Mouse (Mus musculus) thymus, postnatal 0 days (tissue): ENCODE measurements around the gene Fam160a1. TPM values are rescaled to one million over a fixed set of nuclear protein-coding genes. Genes with fewer than 3 reads are reported as not detected.

Source experiments
- DNase-seq: peaks from one replicate; pipeline ENCODE4 v3.0.0-alpha.2; 2015; ENCODE audit warnings: low spot score
- polyA plus RNA-seq: library from polyadenylated mRNA; unstranded; fragments of >200 nt; fragmentation: Nextera tagmentation; extraction: Ambion mirVana; gene quantifications from 2 replicates; pipeline ENCODE4 v1.2.1, GENCODE M21; 2015

The Fam160a1 gene
- polyA plus RNA-seq, 1 experiment from 2014 or later: 2.3 TPM

DNA sequence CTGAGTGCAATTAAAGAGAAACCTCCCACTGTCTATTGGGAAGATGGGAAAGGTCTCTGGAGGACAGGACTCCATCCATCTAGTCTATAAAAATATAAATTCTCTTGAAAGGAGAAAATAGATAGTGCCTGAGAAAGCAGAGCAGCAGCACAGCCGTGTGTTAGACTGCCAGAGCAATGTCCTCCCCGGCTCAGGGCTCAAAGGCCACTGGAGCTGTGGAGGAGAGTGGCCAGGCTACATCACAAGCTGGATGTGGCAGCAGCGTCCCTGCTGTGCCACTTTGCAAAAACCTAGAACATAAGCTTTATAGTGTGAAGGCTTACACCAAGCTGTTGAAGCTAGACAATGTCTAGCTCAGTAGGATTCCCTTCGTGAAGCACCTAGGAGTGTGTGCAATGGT, 67.7 kb downstream of the Fam160a1 start:
- no peak for DNase-seq

DNA sequence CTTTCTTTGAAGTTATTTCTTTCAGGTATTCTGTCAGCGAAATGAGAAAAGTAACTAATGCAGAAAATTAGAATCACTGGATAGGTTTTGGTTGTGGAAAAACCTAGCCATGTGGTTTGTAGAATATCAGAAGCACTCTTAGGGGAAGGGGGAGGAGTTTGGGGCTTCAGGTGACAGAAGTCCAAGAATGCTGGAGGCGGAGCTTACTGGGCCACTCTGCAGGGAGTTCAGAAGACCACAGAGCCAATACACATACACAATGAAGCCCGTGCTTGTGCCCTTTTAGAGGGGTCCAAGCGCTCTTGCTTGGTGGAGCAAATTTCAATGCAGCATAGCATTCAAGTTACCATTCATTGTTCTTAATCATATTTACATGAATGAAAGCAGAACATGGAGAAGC, 68.2 kb downstream of the Fam160a1 start:
- DNase-seq: no peak

GRCm38 (mm10) chr3:85746116-85746515, 71.0 kb downstream of the Fam160a1 start:
- DNase-seq: no peak

DNA sequence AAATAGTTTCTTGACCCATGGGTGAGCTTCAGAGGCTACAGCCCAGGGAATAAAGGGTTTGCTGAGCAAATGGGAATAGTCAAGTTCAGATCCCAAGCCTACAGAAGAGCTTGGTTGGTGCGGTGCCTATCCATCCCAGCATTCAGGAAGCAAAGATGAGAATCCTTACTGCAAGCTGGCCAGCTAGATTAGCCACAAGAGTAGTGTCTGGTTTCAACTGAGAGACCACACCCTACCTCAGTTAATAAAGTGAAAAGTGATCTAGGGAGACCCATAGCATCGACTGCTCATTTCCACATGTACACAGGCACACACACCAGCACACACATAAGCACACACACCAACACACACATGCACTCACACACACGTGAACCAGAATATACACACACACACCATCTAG, 75.3 kb downstream of the Fam160a1 start:
- no peak for DNase-seq

GRCm38 (mm10) chr3:85738591-85738990, 78.5 kb downstream of the Fam160a1 start:
- no peak for DNase-seq

DNA sequence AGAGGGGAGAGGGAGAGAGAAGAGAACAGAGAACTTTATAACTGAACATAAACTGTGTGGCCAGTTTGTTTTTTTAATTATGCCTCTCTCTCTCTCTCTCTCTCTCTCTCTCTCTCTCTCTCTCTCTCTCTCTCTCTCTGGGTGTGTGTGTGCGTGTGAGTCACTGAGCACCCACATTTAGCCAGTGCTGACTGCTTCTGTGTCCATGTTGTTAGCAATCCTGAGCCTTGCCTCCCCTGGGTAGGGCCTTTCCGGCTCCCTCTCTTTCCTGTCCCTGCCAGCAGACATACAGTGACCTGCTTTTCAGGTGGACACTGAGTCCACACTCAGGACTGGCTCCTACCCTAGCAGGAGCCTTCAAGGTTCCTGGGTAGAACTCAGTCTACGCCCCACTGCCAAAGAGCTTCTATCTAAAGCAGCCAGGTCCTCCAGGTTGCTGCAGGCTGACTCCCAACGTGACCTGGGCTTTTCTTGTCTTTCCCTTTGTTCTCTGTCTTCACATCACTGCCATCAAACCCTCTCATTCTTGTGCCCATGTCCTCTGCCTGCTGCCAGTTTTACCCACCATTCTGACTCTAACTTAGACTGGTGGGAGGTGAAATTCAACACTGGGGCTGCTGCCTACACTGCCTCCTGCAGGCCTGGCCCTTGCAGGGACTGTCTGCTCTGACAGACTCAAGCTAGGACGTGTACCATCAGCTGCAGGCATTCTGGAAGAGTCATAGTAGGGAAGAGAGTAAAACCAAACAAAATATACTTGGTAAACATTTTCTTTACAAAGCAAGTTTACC, 83.0 kb downstream of the Fam160a1 start:
- no peak for DNase-seq

DNA sequence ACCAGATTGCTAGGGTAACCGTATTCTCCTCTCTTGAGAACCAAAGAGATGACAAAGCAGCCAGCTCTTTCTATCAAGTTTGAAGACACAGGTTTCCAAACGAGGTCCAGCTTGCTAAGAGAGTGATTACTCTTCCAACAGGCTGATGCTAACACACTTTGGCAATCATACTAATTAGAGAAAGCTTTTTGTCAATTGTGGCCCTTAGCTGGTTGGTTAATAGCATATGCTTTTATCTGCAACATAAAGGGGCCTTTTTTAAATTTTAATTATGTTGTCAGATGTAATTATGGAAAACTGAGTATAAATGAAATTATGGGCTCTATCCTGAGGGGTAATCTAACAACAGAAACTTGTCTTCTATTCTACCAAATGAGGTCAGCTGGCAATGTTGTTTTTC, 89.9 kb downstream of the Fam160a1 start:
- no peak for DNase-seq

DNA sequence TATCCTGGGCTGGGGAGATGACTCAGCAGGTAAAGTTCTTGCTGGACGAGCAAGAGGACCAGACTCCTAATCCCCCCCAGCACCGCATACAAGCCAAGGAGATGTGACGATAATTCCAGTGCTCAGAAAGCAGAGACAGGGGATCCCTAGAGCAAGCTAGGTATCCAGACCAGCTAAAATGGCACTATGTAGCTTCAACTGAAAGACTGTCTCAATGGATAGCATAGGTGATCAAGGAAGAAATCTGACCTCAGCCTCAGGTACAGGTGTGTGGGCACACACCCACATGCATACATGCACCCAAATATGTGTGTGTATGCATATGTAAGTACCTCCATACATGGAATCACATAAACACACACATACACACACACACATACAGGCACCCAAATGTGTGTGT, 91.1 kb downstream of the Fam160a1 start:
- no peak for DNase-seq

GRCm38 (mm10) chr3:85725110-85725509, 92.0 kb downstream of the Fam160a1 start:
- no peak for DNase-seq

DNA sequence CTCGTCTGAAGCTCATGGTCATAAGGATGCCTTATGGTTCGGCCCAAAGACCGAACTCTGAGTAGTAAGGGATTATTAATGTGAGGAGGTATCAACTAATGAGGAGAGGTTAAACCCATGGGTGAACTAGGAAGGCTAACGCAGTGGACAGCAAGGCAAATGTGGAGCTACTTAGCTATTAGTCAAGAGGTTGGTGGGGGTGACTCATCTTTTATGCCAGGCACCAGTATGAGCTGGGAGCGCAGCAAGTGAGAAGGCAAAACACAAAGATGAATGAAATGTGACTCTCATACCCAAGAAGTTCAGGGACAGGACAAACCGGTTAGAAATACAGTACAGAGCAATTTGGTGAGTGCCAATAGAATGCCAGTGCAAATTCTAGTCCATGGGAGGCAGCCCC, 94.5 kb downstream of the Fam160a1 start:
- no peak for DNase-seq

- no peak for DNase-seq
Observed at GRCm38 (mm10) chr3:85715764-85716297, 101.3 kb downstream of the Fam160a1 start.

- peak; percentile 7 for DNase-seq
Observed at GRCm38 (mm10) chr3:85713936-85714709, 103.0 kb downstream of the Fam160a1 start.

GRCm38 (mm10) chr3:85710695-85711094, 106.4 kb downstream of the Fam160a1 start:
- no peak for DNase-seq

DNA sequence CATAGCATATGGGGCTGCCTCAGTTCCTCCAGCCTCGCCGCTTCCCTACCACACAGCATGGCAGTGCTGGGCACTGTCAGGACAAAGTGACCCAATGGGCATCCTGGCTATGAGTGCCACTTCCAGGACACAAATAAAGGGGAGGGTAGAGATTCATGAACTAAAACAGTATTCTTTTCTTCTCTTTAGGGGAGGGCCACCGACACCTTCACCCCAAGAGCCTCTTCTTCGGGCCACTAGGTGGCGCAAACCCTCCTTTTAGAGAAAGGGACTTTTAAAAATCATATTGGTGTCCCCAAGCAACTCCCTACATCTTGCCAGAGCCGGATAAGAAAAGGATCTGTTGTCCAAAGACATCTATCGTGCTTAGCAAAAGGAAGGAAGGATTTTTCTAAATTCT, 109.7 kb downstream of the Fam160a1 start:
- peak; percentile 38 for DNase-seq

- DNase-seq: no peak
Observed at GRCm38 (mm10) chr3:85703141-85703882, 113.8 kb downstream of the Fam160a1 start.

DNA sequence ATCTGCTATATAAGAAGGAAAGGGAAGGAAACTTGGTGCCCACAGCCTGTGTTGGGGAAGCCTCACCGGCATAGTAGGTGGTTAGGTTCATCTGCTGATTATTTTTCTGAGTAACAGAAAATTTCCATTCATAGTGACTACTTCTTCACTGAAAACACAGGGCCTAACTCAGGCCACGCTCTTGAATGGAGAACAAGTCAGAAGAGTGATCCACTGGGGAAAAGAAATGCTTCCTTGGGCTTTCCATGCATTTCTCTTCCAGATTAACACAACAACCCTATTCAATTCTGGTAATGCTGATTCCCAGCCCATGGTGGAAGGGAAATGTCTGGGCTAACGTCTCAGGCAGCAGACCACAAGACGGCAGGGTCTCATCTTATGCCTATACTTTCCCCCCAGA, 118.6 kb downstream of the Fam160a1 start:
- no peak for DNase-seq

DNA sequence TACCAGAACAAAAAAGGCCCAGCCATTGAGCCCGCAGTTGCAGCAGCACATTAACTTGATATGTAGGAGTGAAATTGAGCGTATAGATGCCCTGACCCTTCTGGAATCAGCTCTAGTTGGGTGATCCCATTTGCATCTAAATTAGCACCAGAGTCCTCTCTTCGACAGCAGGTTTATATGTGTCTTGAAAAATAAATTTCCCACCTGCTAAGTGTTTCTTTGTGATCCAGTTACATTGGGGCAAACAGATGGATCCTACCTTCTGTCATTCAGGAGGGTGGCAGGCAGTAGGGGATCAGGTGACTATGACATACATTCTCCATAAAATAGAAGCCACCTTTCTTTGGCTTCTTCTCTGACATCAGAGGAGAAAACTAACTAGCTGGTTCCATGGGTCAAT, 122.0 kb downstream of the Fam160a1 start:
- DNase-seq: no peak

DNA sequence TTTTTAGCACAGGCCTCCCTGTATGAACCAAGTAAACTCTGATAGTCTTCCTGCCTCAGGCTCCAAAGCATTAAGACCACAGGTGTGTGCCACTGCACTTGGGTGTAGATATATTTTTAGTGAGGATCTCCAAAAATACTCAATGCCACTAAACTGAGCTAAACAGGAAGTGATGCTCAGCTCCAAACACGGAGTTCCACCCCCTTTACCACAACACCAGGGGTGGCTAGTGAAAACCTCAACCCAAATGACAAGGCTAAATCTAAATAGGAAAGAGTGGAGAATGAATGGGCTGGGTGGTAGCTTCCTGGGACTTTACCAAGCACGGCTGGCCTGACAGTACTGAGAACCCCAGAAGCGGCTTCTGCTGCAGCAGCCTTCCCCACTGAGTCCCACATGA, 124.1 kb downstream of the Fam160a1 start:
- DNase-seq: no peak

GRCm38 (mm10) chr3:85691134-85691533, 126.0 kb downstream of the Fam160a1 start:
- no peak for DNase-seq

DNA sequence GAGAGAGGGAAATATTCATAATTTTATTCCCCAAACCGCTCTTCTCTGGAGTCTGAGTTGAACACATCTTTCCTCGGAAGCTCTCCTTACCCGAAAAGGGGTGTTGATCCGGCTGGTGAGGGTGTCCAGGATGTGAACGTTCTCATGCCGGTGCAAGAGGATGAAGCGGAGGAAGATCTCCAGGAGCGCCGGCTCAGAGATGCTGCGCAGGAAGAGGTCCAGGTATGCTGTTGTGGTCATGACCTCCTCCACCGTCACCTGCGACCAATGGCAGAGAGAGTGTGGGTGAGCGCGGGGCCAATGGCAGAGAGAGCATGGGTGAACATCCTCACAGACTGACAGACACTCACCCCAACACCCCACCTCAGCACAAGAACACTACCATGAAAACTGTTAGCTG, 128.8 kb downstream of the Fam160a1 start:
- no peak for DNase-seq

DNA sequence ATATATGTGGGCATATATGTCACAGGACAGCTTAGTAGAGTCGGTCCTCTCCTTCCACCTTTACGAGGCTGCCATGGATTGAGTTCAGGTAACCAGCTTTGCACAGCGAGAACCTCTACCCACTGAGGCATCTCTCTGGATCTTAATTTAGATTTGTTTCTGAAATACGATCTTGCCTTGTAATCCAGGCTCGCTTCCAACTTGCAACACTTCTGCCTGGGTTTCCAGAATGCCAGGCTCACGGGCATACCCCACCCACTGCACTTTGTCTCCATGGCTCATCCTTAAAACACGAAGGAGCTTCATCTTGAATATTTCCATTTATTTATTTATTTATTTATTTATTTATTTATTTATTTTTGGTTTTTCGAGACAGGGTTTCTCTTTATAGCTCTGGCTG, 131.8 kb downstream of the Fam160a1 start:
- no peak for DNase-seq

DNA sequence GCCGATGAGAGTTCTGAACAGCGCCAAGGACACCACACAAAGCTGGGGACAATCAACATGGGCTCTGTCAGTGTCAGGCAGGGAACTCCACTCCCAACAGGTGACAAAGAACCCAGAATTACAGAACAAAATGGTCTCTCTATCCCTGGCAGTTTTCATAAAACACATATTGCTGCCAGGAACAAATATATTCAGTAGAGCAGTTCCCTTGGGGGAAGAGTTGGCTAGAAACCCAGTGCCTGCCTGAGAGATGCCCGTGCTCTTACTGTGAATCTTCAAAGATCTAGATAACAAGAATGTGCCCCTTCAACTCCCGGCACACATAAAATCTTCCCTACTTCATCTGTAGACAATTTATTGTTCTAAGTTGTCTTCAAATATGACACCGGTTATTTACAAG, 133.5 kb downstream of the Fam160a1 start:
- DNase-seq: no peak
